Mouse (Mus musculus) left cerebral cortex, postnatal 4 days (tissue): ENCODE measurements around the gene Rack1. TPM values are rescaled to one million over a fixed set of nuclear protein-coding genes. Genes with fewer than 3 reads are reported as not detected.
"Not testable (repeated sequence)": the region's sequence is repeated elsewhere in the genome, so short reads cannot be mapped to it uniquely, and the experiment has no call there.

Source experiments
- DNase-seq: peaks from one replicate; pipeline ENCODE4 v3.0.0-alpha.2; 2022
- intact Hi-C: fragments of 180-260 bp; cut with DNase I; formaldehyde crosslinking; loops from one replicate; pipeline ENCODE4 v1.15.1; 2025
- total RNA-seq, 2 experiments: library from RNA; stranded (reverse); gene quantifications; 2 replicates each; pipeline ENCODE4 v1.2.3; 2021

Rack1 gene
- total RNA-seq, 2 experiments from 2014 or later: 486 to 572 TPM

- intact Hi-C loops: loop anchor here (2.0 kb wide), 1 partner anchor 15 kb away; no protein-coding TSS in a partner anchor
- peak; percentile 54 for DNase-seq
Measured at GRCm38 (mm10) chr11:48837310-48838180, 37.4 kb downstream of the Rack1 start.

- intact Hi-C loops: no loop called here
- DNase-seq: no peak
Measured at GRCm38 (mm10) chr11:48838181-48838797, 38.2 kb downstream of the Rack1 start.

- DNase-seq: no peak
- intact Hi-C loops: no loop called here
Measured at GRCm38 (mm10) chr11:48838879-48839680, 38.9 kb downstream of the Rack1 start.

- no peak for DNase-seq
- intact Hi-C loops: no loop called here
Measured at GRCm38 (mm10) chr11:48840805-48841204, 40.7 kb downstream of the Rack1 start.

- intact Hi-C loops: no loop called here
- no peak for DNase-seq
Measured at GRCm38 (mm10) chr11:48841213-48841612, 41.1 kb downstream of the Rack1 start.

GRCm38 (mm10) chr11:48842378-48842792, 42.3 kb downstream of the Rack1 start:
- DNase-seq: no peak
- intact Hi-C loops: no loop called here

GRCm38 (mm10) chr11:48843202-48843601, 43.1 kb downstream of the Rack1 start:
- intact Hi-C loops: no loop called here
- no peak for DNase-seq

GRCm38 (mm10) chr11:48844309-48844708, 44.2 kb downstream of the Rack1 start:
- DNase-seq: no peak
- intact Hi-C loops: no loop called here

- intact Hi-C loops: no loop called here
- no peak for DNase-seq
Measured at GRCm38 (mm10) chr11:48845244-48845815, 45.2 kb downstream of the Rack1 start.

- intact Hi-C loops, DNase-seq: not testable (repeated sequence)
Measured at GRCm38 (mm10) chr11:48846362-48846761, 46.2 kb downstream of the Rack1 start.

- intact Hi-C loops: no loop called here
- DNase-seq: no peak
Measured at GRCm38 (mm10) chr11:48846881-48847280, 46.7 kb downstream of the Rack1 start.

- DNase-seq: no peak
- intact Hi-C loops: no loop called here
Measured at GRCm38 (mm10) chr11:48850240-48850639, 50.1 kb downstream of the Rack1 start.

- DNase-seq: no peak
- intact Hi-C loops: no loop called here
Measured at GRCm38 (mm10) chr11:48851270-48851995, 51.3 kb downstream of the Rack1 start.

GRCm38 (mm10) chr11:48852190-48852589, 52.1 kb downstream of the Rack1 start:
- intact Hi-C loops: no loop called here
- no peak for DNase-seq

GRCm38 (mm10) chr11:48852624-48853473, 52.7 kb downstream of the Rack1 start:
- intact Hi-C loops: no loop called here
- DNase-seq: no peak

- intact Hi-C loops: no loop called here
- peak; percentile 82 for DNase-seq
Measured at GRCm38 (mm10) chr11:48853474-48854180, 53.5 kb downstream of the Rack1 start.
